8 mouse cellular contexts compared by ENCODE assay signal in the genomic region with DNA sequence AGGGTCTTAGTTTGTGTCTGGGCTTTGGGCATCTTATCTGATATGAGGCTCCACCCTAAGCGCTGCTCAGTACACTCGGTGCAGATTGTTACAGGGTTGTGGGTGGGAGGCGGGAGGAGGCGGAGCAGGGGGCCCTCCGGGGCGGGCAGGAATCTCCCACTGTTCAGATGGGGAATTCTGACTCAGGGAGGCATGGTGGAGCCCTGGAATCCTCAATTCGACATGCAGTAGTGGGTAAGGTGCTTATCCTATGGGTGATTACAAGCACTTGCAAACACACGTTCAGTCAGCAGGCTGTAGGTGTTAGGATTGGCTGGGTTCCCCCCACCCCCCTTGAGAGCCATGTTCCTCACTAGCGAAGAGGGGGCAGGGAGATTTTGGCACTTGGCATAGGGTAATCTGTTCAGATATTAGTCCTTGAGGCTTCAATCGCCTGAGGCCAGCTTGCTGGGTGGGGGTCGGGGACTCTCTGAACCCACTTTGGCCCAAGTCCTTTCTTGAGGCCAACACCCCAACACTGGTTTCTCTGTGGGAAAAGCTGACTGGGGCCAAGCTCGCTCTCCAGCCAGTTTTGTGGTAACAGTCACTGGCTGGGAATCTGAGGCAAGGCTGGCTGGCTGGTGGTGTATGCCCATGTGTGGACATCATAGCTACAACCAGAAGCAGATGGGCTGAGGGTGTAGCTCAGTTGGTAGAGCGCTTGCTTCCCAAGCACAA. TPM values are rescaled to one million over a fixed set of nuclear protein-coding genes. Genes with fewer than 3 reads are reported as not detected.
DNase-seq lines count a peak whose midpoint lies in the region; ATAC-seq lines count a peak whose summit lies in the region.
"Had no signal": no experiment of that assay in that cellular context is flagged by ENCODE, and none has a peak within 500 bp of the region (broad histone marks: within the 10 kb centered on the region; RNA-seq: fewer than 3 reads in every experiment).

No protein-coding gene starts in this region.

- no peak for ATAC-seq in hindbrain, embryonic 12.5 days (ENCODE audit: low FRiP score)
- no peak for ATAC-seq in midbrain, embryonic 14.5 days (ENCODE audit: low FRiP score, low TSS enrichment)

- peaks cover 36% of the 10 kb centered on the region for H3K4me1 ChIP-seq in embryonic facial prominence, embryonic 10.5 days
- peaks cover 28% of the 10 kb centered on the region for H3K4me1 ChIP-seq in hindbrain, embryonic 12.5 days
- H3K4me1 ChIP-seq in midbrain, embryonic 14.5 days (ENCODE audit: control insufficient read depth, insufficient read depth, low read length), result peaks cover 22% of the 10 kb centered on the region

- H3K4me2 ChIP-seq in hindbrain, embryonic 12.5 days (replicated peaks), result 0 out of 2 replicates have a peak overlapping the region, but pooled peaks have one; percentile 9
- H3K4me2 ChIP-seq in midbrain, embryonic 14.5 days (ENCODE audit: low read length), result no peak overlapping the region

- WGBS in embryonic facial prominence, embryonic 10.5 days, result 38% methylated on average over 13 of the region's 13 CpGs
- WGBS in hindbrain, embryonic 12.5 days, result 41% methylated on average over 13 of the region's 13 CpGs
- WGBS in midbrain, embryonic 14.5 days, result 35% methylated on average over 13 of the region's 13 CpGs

- H3K9me3 ChIP-seq in embryonic facial prominence, embryonic 10.5 days, result no peaks in the 10 kb centered on the region
- H3K9me3 ChIP-seq in hindbrain, embryonic 12.5 days (replicated peaks), result peaks cover 5% of the 10 kb centered on the region; the same call in 1 of the 2 replicates
- H3K9me3 ChIP-seq in midbrain, embryonic 14.5 days (ENCODE audit: control insufficient read depth, low read length), result no peaks in the 10 kb centered on the region; the same call in 1 of the 2 replicates

- no peak overlapping the region for H3K9ac ChIP-seq in hindbrain, embryonic 12.5 days
- 0 out of 2 replicates have a peak overlapping the region, but pooled peaks have one; percentile 6 for H3K9ac ChIP-seq in midbrain, embryonic 14.5 days (replicated peaks; ENCODE audit: low read length)
- H3K9ac ChIP-seq: liver, embryonic 14.5 days had no signal

- H3K27ac ChIP-seq in embryonic facial prominence, embryonic 10.5 days (replicated peaks), result peak overlapping the region; percentile 32
- no peak overlapping the region for H3K27ac ChIP-seq in hindbrain, embryonic 12.5 days
- 0 out of 2 replicates have a peak overlapping the region, but pooled peaks have one; percentile 8 for H3K27ac ChIP-seq in midbrain, embryonic 14.5 days (replicated peaks; ENCODE audit: low read depth, low read length)
- H3K27ac ChIP-seq: liver, embryonic 14.5 days had no signal

- intact Hi-C loops in left cerebral cortex, postnatal 10 days (cut with DNase I), result loop anchor here (1.0 to 10.0 kb wide), 3 partner anchors 228 to 415 kb away; no protein-coding TSS in a partner anchor

- H3K4me3 ChIP-seq in embryonic facial prominence, embryonic 10.5 days, result peak overlapping the region; percentile 30; the same call in 1 of the 2 replicates
- no peak overlapping the region for H3K4me3 ChIP-seq in hindbrain, embryonic 12.5 days
- H3K4me3 ChIP-seq in midbrain, embryonic 14.5 days (replicated peaks; ENCODE audit: low read depth, low read length), result no peak overlapping the region

- no peaks in the 10 kb centered on the region; the same call in 1 of the 2 replicates for H3K27me3 ChIP-seq in embryonic facial prominence, embryonic 10.5 days (replicated peaks; ENCODE audit: low read depth, poor library complexity, severe bottlenecking)
- H3K27me3 ChIP-seq in hindbrain, embryonic 12.5 days, result no peaks in the 10 kb centered on the region
- no peaks in the 10 kb centered on the region for H3K27me3 ChIP-seq in midbrain, embryonic 14.5 days (ENCODE audit: control insufficient read depth, insufficient read depth, low read length)

- DNase-seq in left cerebral cortex, postnatal 10 days (ENCODE audit: extremely low spot score in 1 of 2, low spot score in 2 of 2), result peak; percentile 25 to 57
- no peak for DNase-seq in left cerebral cortex, adult 8-10 months (ENCODE audit: low spot score in 2 of 2)
- DNase-seq in embryonic facial prominence, embryonic 10.5 days (ENCODE audit: low spot score), result peak; percentile 47
- DNase-seq in midbrain, embryonic 14.5 days, result peak; percentile 17
- DNase-seq in thymus, adult 18-20 months, result no peak
- no peak for DNase-seq in frontal cortex, postnatal 14 days (ENCODE audit: low spot score in 2 of 2)

- peaks cover 28% of the 10 kb centered on the region for H3K36me3 ChIP-seq in embryonic facial prominence, embryonic 10.5 days (replicated peaks)
- peaks cover 16% of the 10 kb centered on the region for H3K36me3 ChIP-seq in hindbrain, embryonic 12.5 days
- H3K36me3 ChIP-seq in midbrain, embryonic 14.5 days (ENCODE audit: control insufficient read depth, insufficient read depth, low read length), result peaks cover 14% of the 10 kb centered on the region

RNA-seq across cellular contexts. Expression of a gene that starts 27.2 kb away (rescaled TPM):
- total RNA-seq in left cerebral cortex, postnatal 10 days (2021), result under 1 TPM in 1 of 2 experiments, not detected in 1; 0.14 TPM
- total RNA-seq in left cerebral cortex, adult 8-10 months (2022), result not detected
- polyA plus RNA-seq in embryonic facial prominence, embryonic 10.5 days (2016; fragmentation: Nextera tagmentation; extraction: Ambion mirVana), result not detected in 2 replicates
- 0.06 TPM in 1 of 2 replicates, not detected in the other for polyA plus RNA-seq in hindbrain, embryonic 12.5 days (2016; fragmentation: Nextera tagmentation; extraction: Ambion mirVana)
- not detected in 2 replicates for polyA plus RNA-seq in midbrain, embryonic 14.5 days (2014; fragmentation: Nextera tagmentation; extraction: Ambion mirVana)
- polyA plus RNA-seq: liver, embryonic 14.5 days had no signal

RNA-seq across cellular contexts. Expression of a gene that starts 39.4 kb away (rescaled TPM):
- not detected for total RNA-seq in left cerebral cortex, postnatal 10 days (2021)
- not detected for total RNA-seq in left cerebral cortex, adult 8-10 months (2022)
- polyA plus RNA-seq in embryonic facial prominence, embryonic 10.5 days (2016; fragmentation: Nextera tagmentation; extraction: Ambion mirVana), result not detected in 2 replicates
- not detected in 2 replicates for polyA plus RNA-seq in hindbrain, embryonic 12.5 days (2016; fragmentation: Nextera tagmentation; extraction: Ambion mirVana)
- polyA plus RNA-seq in midbrain, embryonic 14.5 days (2014; fragmentation: Nextera tagmentation; extraction: Ambion mirVana), result not detected in 2 replicates
- polyA plus RNA-seq: liver, embryonic 14.5 days had no signal

RNA-seq across cellular contexts. Expression of a gene that starts 47.1 kb away (rescaled TPM):
- 100 to 1,000 TPM; 128 to 139 TPM for total RNA-seq in left cerebral cortex, postnatal 10 days (2021)
- total RNA-seq in left cerebral cortex, adult 8-10 months (2022), result 10 to 100 TPM; 85.9 to 94.4 (median 88.5) TPM
- 54.2 and 56.1 TPM in 2 replicates for polyA plus RNA-seq in embryonic facial prominence, embryonic 10.5 days (2016; fragmentation: Nextera tagmentation; extraction: Ambion mirVana)
- 118 and 122 TPM in 2 replicates for polyA plus RNA-seq in hindbrain, embryonic 12.5 days (2016; fragmentation: Nextera tagmentation; extraction: Ambion mirVana)
- polyA plus RNA-seq in midbrain, embryonic 14.5 days (2014; fragmentation: Nextera tagmentation; extraction: Ambion mirVana), result 105 and 116 TPM in 2 replicates

Comparison
In these comparisons a context has a peak if more than half of its experiments do, and no peak if none do; other contexts are left out.
1. DNase-seq: peak in left cerebral cortex, postnatal 10 days (2 of 2), embryonic facial prominence, embryonic 10.5 days (single experiment) and midbrain, embryonic 14.5 days (single experiment); none in left cerebral cortex, adult 8-10 months (0 of 2), thymus, adult 18-20 months (0 of 2) and frontal cortex, postnatal 14 days (0 of 2).